Mouse (Mus musculus) 3T3-L1 (cell line): Measurements from ENCODE around the gene Il1rap.

ENCODE experiments used
- DNase-seq: peaks from one replicate; pipeline ENCODE4 v3.0.0-alpha.2; 2015; ENCODE audit warnings: low read depth, low spot score

Gene Il1rap

DNA sequence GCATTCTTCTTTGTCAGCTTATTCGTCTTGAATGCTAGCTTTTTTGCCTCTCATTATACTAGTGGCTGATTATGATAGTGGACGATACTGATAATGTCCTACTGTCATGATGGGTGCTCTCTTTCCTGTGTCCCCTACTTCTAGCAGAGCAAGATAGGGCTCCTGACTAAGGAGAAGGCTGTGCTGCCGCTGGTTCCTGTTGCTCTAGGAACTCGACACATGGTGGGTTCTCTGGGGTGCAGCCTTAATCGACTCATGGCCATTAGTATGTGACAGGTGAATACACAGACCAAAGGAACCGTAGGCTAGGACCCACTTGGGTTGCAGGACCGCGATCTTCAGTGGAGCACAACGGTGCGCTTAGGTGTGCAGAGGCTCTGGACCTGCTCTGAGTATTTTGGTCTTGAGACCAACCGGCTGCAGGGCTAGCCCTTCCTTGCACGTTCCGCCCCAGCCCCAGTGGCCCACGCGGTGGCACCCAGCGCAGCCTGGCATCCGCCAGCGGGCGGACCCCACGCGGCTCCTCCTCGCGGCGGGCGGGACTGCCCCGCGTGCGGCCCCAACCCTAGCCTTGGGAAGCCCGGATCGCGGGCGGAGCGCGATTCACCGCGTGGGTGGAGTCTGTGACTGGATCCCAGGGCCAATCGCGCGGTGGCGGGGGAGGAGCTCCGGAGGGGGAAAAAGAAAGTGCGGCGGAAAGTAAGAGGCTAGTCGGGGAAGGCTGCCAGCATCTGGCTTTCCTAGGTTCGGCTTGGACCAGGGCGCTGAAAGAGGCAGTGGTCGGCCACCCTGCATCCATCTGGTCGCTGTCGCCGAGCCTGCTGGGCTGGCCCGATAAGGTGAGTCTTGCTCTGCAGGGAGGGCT, at the start of gene Il1rap:
Gene Il1rap (plus strand): TSS at position 657 of the 865 bp plus-strand sequence.
- peak; percentile 94 for DNase-seq

DNA sequence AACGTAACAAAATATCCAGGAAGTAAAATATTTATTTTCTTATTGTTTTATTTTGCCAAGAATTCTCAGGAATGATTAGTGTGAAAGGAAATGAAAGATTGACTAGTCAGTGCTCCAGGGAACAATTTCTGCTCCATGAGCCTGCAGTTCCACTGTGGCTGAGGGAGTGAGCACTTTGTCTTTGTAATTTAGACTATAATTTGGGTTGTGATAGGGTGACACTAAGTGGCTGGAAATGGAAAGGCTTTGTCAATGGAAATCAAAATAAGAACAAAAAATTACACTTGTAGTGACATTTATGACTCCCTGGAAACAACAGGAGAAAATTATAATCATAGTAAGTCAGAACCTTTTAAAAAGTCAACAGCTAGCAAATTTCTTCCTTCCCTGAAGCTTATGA, 49.2 kb upstream of the Il1rap start:
- no peak for DNase-seq

DNA sequence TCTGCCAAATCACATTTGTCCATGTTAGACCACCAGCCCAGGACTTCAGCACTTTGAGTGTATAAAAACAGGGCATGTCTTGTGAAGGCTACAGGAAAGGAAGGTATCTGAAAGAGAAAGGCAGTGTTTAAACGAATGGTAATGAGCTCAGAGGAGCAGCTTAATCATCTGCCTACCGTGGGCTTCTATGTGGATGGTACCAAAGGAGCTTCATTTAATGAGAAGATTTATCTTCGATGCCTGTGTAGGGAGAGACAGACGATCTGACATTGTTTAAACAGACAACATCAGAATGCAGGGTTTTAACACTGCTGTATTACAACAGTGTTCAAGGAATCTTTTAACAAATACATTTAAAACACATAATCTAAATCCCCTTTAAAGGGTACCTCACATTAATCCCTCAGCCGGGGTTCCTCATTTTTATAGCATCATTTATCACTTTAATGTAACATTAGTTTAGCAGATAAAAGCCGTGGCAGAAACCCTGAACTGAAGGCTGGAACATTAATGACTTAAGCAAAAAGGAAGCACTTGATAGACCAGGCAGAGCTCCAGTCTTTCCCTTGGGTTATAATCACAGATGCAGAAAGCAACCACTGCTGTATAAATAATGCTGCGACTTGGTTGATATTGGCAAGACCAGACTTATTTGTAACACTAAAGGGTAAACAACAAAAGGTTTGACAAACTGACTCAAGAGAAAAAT, 35.2 kb upstream of the Il1rap start:
- no peak for DNase-seq

DNA sequence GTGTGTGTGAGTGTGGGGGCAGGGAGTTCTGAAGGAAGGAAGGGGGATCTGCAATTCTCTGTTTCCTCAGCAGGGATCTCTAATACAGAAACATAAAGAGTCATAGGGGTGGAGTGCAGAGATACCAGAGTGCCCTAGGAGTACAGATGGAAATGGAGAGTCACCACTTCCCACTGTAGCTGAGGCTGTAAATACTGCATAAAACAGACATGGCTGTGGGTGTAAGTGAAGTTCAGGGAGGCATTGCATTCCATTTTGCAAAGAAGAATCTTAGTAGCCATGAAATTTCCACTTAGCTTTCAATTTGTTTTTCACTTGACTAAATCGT, 34.7 kb upstream of the Il1rap start:
- no peak for DNase-seq

DNA sequence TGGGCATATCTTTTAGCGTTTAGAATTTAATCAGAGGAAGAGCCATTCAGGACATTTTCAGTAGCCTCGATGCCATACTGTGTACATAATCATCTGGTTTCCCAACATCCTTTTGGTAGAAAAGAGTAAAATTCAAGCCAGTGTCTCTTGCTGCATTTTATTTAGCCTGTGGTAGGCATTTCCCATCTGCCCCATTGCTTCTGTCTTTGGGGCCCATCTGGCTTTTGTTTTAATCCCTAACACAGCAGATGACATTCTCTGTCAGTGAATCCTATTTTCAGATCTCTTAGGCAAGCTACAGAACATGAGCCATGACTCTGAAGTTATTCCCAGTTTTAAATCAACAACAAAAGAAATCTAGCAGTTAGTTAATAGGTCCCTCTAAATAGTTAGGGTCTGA, 32.3 kb upstream of the Il1rap start:
- no peak for DNase-seq

DNA sequence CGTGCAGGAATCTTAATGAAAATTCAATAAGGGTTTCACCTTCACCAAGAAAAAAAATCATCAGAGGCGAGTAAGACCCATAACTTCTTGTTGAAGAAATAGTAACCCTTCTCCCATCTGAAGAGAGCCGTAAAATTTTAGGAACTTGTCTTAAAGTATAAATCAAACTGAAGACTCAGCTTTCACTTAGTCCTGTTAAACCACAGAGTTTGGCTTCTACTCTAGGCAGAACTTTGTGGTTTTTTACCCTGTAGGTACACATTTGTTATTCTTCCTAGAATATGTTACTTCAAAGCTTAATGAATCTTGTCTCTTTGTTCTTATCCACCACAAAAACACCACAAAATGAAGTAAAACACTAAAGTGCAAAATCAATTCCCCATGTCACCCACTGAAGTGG, 29.3 kb upstream of the Il1rap start:
- DNase-seq: no peak

DNA sequence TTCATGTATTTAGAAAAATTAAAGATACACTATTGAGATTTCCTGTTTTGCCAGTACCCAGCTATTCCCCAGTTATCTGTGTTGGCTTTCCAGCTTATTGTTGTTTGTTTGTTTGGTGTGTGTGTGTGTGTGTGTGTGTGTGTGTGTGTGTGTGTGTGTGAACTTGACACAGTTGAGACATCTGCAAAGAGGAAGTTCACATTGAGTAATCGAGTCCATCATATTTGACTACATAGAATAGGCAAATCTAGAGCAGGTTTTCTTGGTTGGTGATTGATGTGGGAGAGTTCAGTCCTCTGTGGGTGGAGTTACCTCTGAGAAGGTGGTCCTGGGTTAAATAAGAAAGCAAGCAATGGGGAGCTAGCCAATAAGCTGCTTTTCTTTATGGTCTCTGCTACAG, 22.7 kb upstream of the Il1rap start:
- DNase-seq: no peak

DNA sequence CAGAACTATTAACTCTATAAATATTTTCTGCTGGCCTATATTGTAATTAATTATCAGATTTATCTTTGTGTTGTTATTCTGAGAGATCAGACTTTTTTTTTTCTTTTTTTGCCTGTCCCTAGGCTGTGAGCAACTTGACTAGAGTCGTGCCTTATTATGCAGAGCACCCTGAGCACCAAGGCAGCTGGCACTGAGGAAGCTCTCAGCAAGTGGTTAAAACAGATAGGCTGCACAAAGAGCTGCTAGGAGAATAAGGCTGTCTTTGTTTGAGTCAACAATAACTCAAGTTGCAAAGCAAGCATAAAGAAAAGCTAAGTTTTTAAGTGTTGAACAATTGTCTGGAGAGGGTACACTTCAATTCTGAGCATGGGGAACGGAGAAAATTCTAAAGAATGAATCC, 19.8 kb upstream of the Il1rap start:
- no peak for DNase-seq

DNA sequence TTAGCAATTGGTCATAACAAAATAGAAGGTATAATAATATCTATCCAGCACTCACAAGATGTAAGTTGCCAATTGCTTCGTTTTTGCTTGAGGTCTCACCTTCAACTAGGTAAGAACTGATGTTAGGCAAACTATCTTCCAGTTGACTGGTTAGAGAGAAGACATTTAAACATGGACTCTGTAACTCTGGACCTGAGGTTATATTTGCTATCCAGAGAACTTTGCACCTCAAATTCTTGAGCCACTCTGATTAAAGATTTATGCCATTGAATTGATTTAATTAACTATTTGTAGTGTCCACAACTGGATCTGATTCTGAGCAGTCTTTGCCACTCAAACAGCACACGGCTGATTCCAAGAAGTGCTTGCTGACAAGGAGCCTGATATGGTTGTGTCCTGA, 18.7 kb upstream of the Il1rap start:
- DNase-seq: no peak

DNA sequence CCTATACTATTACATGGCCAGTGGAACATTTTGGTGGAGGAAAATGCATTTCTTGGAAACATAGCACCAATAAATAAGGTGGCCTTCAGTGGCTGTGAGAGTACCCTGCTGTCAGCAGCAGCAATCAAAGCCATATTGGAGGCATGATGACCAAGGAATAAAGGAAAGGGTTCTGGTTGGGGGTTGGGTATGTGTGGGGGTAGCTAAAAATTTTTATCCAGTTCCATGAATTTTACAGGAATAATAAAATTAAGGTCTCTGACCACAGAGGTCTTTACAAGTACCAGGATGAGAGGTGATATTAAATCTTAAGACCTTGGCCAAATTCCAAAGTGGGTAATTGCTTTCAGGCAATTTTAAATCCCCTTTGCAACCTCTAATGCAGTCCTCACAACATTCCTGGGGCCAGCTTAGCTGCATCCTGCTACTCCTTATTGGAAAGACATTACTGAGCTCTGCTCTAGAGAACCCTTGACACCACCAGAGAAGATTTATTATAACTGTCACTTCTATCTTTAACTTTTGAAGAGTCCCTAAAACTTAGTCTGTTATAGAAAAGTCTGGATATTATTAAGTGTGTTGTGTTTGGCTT, 12.0 kb upstream of the Il1rap start:
- DNase-seq: no peak

DNA sequence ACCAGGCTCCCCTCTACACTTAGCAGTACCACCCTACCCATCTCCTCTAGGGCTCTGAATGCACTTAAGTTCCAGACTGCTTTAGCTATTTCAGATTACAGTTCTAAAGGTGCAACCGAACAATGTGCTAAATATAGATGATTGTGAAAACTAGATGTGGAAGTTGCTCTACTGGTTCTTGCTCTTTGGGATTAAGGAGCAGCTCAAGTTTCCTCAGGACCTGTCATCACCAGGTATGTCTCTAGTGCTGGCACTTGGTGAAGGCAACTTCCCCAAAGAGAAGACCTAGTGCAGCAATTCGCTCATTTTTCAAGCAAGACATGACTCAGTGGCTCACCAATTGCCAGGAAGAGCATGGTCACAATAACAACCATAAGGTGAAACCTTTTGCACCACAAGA, 9.7 kb upstream of the Il1rap start:
- DNase-seq: no peak

DNA sequence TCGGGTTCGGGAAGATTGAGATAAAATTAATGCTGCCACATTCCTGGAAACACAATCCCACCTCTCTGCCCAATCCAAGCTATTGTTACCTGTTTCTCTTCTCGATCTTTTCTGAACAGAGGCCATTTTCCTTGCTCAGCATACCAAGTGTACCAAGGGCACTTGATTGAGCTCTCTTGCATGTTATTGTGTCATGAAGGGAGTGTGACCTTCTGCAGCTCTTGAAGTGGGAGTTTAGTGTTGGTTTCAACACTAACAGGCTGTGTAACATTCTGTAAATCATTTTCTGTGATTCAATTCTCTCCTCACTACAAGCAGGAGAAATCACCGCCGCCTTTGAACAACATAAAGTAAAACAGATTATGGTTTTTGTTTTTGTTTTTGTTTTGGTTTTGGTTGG, 7.3 kb upstream of the Il1rap start:
- no peak for DNase-seq

DNA sequence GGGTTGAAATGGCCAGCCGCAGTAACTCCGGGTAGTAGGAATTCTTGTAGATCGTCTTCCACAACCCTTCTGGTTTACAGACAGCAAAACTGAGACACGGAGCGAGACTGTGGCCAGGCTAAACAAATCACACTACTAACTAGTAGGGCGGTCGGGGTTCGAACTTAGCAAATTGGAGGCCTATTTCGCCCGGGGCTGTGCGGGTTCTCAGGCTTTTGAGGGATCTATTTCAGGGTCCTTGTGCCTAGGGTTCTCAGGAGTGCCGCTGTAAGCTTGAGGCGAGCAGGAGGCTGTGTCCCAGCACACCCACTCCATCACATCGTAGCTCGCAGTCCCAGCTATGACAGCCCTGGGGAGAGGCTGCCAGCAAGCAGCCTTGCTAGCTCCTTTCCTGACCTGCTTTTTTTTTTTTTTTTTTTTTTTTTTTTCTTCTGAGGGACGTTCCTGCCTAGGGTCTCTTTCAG, 441 bp downstream of the Il1rap start:
- DNase-seq: peak; percentile 66

DNA sequence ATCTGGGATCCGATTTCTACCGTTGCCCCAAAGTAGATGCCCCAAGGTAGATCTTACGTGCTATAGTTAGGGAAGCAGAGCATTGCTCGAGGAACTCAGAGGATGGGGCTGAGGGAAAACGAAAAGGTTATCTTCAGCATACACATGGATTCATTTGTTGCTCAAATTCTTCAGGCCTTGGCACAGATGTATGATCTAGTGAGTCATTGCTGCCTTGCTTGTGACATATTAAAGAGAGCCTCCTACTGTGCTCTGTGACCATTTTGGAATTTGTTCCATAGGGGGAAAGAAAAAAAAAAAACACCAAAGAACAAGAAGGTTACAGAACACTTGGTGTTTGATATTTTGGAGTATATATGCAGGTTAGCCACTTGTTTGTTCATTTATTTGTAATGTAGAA, 4.3 kb downstream of the Il1rap start:
- peak; percentile 75 for DNase-seq

DNA sequence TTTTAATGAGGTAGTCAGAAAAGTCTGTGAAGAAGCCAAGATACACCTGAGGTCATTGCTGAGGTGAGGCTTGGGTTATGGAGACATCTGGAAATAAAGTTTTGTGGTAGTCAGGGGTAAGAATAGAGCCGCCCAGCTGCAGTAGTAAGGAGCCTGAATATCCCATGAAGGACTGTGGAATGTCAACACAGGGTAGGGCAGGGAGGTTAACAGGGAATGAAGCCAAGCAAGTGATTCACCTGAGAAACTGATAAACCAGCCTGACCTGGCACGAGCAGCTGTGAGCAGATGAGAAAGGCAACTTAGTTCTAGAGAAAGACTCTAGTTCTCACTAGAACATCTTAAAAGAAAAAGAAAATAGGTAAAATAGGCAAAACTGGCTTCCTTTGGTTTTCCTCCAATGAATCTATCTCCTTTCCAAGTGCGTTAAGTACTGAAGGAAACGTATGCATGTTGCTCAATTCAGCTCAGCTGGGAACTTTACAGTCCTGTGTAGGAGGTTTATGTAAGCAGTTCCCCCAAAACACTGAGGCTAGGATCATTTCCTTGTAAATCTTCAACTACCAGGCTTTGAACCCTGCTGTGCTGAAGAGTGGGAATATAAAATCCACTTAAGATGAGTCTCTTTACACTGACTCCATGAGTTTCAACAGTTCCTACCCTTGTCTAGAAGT, 9.5 kb downstream of the Il1rap start:
- DNase-seq: peak; percentile 59

DNA sequence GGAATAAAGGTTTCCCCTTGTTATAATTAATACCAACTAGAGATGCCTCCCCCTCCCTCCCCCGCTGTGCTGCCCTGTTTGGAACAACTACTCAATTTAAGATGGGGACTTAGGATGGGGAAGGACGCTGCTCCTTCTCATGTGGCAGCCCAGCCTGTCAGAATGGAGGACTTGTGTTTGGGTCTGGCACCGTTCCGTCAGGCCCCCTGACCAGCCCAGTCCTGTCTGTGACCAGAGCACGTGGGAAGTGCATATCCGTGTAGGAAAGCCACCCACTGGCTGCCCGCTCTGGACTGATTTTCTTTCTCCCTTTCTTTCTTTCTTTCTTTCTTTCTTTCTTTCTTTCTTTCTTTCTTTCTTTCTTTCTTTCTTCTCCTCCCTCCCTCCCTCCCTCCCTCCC, 14.9 kb downstream of the Il1rap start:
- DNase-seq: no peak

DNA sequence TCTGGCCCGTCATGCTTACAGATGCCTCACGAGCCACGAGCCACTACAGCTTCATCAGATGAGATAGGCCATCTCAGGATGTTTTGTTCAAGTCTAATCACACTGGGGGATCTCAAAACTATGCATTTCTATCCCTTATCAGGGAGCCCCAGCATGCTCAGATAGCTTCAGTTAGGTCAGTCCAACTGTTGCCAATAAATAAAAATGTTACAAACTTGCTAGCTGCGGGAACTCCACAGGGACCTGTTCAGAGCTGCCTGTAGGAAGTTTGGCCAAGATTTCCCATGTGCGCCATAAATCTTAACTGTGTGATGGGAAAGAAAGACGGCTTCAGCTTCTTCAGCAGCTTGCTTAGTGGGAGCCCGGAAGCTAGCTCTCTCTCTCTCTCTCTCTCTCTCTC, 15.8 kb downstream of the Il1rap start:
- DNase-seq: peak; percentile 80

DNA sequence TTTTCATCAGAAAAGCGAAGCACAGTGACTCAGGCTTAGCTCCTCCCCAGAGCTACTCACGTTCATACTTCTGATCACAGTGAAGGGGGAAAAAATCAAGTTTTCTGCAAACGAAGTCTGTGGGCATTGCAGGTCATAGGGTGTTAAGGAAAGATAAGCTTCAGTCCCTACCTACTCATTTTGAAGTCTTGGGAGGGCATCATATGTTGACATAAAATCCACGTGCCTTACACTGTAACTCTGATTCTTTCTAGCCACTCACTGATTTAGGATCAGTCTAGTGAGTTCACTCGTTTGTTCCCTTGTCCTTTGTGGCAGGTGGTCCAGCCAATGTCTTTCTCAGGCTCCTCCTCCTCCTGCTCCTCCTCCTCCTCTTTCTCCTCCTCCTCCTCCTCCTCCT, 17.1 kb downstream of the Il1rap start:
- no peak for DNase-seq

DNA sequence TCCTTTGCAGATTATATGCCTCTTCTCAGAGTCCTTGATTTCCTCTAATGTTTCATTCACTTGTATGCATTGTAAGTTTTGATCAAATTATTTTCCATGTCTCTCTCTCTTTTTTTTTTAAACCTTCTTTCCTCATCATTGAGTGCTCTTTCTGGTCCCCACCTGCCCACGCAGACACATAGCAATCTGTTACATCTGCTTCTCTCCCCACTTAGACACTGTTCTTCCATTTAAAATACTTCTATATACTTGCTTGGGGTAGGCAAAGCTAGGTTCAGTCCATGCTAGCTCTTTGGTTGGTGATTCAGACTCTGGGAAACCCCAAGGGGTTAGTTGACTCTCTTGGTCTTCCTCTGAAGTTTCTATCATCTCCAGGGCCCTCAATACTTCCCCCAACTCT, 20.0 kb downstream of the Il1rap start:
- no peak for DNase-seq

DNA sequence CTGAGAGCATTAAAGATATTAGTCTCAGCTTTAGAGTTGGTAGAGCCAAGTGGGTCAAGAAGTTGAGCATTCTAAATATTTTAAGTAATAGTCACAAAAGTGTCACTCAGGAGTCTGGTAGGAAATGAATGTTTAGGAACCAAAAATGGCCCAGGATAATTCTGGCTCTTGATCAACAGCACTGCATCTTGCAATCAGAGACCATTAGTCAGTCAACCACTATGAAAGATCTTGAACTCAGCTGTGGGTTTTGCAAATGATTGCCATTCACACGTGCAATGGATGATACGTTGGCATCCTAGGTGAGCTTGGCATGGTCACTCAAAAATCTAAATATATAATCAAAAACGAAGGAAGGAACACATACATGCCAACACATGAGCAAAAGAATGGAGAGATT, 23.1 kb downstream of the Il1rap start:
- DNase-seq: peak; percentile 77

DNA sequence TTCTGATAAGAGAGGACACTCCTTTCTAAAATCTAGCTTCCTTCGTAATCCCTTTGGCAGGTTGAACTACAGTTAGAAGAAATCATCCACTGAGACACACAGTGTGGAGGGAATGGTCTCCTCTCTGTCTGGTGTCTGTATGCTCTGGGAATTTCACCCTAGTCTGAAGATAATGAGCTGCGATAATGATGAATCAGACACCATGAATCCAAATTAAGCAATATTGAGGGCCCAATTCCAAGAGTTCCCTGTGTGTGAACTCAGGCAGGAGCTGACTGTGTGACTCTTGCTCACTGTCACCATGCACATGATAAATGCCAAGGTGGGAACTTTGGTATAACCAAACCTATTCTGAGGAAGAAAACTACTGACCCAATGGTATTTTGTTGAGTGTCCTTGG, 26.5 kb downstream of the Il1rap start:
- no peak for DNase-seq

DNA sequence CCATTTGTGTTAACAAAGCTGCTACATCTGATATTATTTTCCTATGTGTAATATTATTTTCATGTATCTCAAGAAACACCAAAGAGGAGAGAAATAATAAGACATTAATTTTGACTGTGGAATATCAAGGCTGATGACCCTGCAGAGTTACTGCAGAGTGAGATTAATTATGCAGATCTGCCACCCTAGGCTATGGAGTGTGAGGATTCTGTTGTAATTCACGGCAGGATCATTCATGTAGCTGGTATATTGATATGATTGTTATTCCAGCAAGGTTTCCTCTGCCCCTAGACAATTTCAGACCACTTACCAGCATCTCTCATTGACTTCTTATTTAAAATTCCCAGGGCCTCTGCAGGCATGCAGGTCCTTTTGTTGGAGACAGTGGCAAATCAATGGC, 29.0 kb downstream of the Il1rap start:
- no peak for DNase-seq
